Mouse (Mus musculus) intestine, embryonic 14.5 days (tissue): Measurements from ENCODE around the gene Prkn. TPM values are rescaled to one million over a fixed set of nuclear protein-coding genes. Genes with fewer than 3 reads are reported as not detected.

ENCODE experiments used
- ATAC-seq: fragments of 200-750 bp; cut with Nextera tagmentation; replicated peaks from 2 replicates; pipeline ENCODE4 v1.8.0; 2017; ENCODE audit warnings: low read depth, moderate number of reproducible peaks, moderate TSS enrichment, moderate library complexity; ENCODE audit not compliant: low FRiP score, low TSS enrichment
- DNase-seq: peaks from one replicate; pipeline ENCODE4 v3.0.0-alpha.2; 2018; ENCODE audit warnings: low spot score
- H3K27ac ChIP-seq: fragments of 300-500 bp; sonication (generic); 2 replicates; pipeline ENCODE4 v1.5.1; 2014; ENCODE audit warnings: low read depth, mild to moderate bottlenecking, control low read depth
- H3K27me3 ChIP-seq: fragments of 300-500 bp; sonication (generic); replicated peaks from 2 replicates; pipeline ENCODE4 v1.6.1; 2014; ENCODE audit warnings: low read length, control low read depth; ENCODE audit not compliant: control insufficient read depth, insufficient read depth
- H3K36me3 ChIP-seq: fragments of 300-500 bp; sonication (generic); 2 replicates; pipeline ENCODE4 v1.6.1; 2014; ENCODE audit warnings: low read length, control low read depth; ENCODE audit not compliant: control insufficient read depth, insufficient read depth
- H3K4me1 ChIP-seq: fragments of 300-500 bp; sonication (generic); replicated peaks from 2 replicates; pipeline ENCODE4 v1.6.1; 2014; ENCODE audit warnings: low read length, control low read depth, mixed read lengths; ENCODE audit not compliant: control insufficient read depth, insufficient read depth
- H3K4me2 ChIP-seq: fragments of 300-500 bp; sonication (generic); 2 replicates; pipeline ENCODE4 v1.6.1; 2014; ENCODE audit warnings: low read length
- H3K4me3 ChIP-seq: fragments of 300-500 bp; sonication (generic); 2 replicates; pipeline ENCODE4 v1.5.1; 2014; ENCODE audit warnings: low read depth, low read length, control low read depth, mixed read lengths
- H3K9ac ChIP-seq: fragments of 300-500 bp; sonication (generic); 2 replicates; pipeline ENCODE4 v1.6.1; 2014; ENCODE audit warnings: mild to moderate bottlenecking, low read length
- H3K9me3 ChIP-seq: fragments of 300-500 bp; sonication (generic); 2 replicates; pipeline ENCODE4 v1.6.1; 2016; ENCODE audit warnings: low read length, control low read depth; ENCODE audit not compliant: control insufficient read depth
- WGBS: fragments of 180-500 bp; shearing (Covaris S2); extraction: QIAGEN DNeasy Blood & Tissue Kit; methylation state at CpG from one replicate; pipeline ENCODE4 v1.1.7; 2014; 5-methylcytosine and 5-hydroxymethylcytosine counted together
- polyA plus RNA-seq: library from polyadenylated mRNA; unstranded; fragments of >200 nt; fragmentation: Nextera tagmentation; extraction: Ambion mirVana; gene quantifications from 2 replicates; pipeline ENCODE4 v1.2.1, GENCODE M21; 2014

Gene Prkn
- polyA plus RNA-seq, 1 experiment from 2014 or later, result 2.3 TPM

GRCm38 (mm10) chr17:12063533-12063932, 1223.3 kb downstream of the Prkn start:
- Histone ChIP-seq H3K4me1 (no peaks in the 10 kb centered on the region), H3K9me3 (no peaks in the 10 kb centered on the region), H3K4me3 (no peak overlapping the region), H3K27me3 (no peaks in the 10 kb centered on the region), H3K27ac (no peak overlapping the region), H3K9ac (no peak overlapping the region), H3K4me2 (no peak overlapping the region), H3K36me3 (no peaks in the 10 kb centered on the region)
- 99% methylated on average over 7 of the region's 7 CpGs for WGBS
- DNase-seq, result no peak
- ATAC-seq, result no peak

DNA sequence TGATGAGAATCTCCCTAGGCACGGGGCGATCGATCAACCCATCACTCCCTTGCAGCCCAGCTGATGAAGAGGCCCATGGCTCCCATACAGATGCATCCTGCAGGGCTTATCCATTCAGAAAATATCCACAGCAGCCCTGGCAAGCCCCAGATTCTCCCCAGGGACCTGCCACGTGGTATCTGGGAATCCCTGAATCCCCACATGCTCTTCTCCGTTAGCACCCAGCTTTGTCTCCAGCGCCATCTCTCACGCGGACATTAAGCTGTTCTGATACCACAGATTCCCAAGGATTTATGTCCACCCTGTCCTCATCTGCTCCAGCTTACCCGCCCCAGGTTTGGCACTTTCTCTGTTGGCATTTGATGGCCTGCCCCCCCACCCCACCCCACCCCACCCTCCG, 1225.9 kb downstream of the Prkn start:
- no peak overlapping the region for H3K27ac ChIP-seq

DNA sequence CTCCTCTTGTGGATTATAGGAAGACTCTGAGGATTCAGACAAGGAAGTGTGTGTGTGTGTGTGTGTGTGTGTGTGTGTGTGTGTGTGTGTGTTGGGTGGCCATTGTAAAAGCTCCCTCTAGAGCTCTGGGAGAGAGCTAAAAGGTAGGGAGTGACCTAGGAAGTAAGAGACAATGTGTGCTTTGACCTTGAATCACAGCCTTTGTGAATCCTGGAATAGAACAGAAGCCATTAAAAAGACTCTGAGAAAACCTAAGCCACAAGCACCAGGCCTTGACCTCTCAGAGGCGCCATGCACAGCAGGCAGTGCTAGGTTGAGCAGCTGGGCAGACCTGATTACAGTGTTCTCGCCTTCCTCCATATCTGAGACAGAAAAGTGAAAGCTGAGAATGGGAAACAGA, 1236.6 kb downstream of the Prkn start:
- Histone ChIP-seq H3K27ac (no peak overlapping the region), H3K4me2 (no peak overlapping the region), H3K27me3 (no peaks in the 10 kb centered on the region), H3K9ac (no peak overlapping the region), H3K4me3 (no peak overlapping the region), H3K36me3 (no peaks in the 10 kb centered on the region), H3K4me1 (no peaks in the 10 kb centered on the region), H3K9me3 (no peaks in the 10 kb centered on the region)
- WGBS, result 85% methylated on average over 2 of the region's 2 CpGs
- no peak for DNase-seq
- no peak for ATAC-seq

More for the DNA sequence above, 1225.9 kb downstream of the Prkn start:
- Histone ChIP-seq H3K9me3 (0 out of 2 replicates have a peak, but pooled peaks cover 2% of the 10 kb centered on the region), H3K36me3 (no peaks in the 10 kb centered on the region), H3K27me3 (no peaks in the 10 kb centered on the region), H3K4me1 (no peaks in the 10 kb centered on the region), H3K4me3 (no peak overlapping the region), H3K9ac (no peak overlapping the region), H3K4me2 (no peak overlapping the region)
- ATAC-seq (no peak), DNase-seq (no peak)
- 78% methylated on average over 10 of the region's 10 CpGs for WGBS

DNA sequence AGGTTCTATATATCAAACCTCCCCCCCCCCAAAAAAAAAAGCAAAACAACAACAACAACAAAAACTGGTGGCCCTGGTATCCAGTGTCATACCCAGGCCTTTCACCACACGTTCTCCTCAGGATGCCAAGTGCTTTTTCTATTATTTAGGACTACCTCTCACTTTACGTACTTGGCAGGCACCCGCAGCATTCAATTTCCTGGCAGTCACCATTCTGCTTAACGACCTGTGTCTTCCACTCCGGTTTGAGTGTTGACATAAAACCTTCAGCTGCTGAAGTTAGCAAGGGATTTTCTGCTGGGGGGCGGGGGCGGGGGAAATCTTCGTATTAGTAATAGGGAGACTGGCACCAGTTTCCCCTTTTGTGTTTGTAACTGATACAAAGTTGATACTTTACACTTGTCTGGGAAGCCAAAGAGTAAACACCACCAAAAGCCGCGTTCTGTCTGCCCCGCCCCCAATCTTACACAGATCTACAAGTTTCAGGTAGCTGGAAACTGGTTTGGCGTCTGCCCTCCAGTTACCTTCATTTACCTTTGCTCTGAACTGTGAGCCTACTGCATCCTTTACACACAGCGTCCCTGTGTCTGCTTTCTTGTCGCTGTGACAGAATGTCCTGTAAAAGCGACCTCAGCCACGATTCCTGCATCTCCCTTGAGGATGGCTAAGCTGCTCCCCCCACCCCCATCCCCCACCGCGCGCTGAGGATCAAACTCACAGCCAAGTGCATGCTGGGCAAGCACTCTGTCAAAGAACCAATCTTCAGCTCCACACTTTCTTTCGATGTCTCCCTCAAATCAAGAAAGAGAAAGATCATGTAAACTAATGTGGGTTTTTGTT, 1240.7 kb downstream of the Prkn start:
- Histone ChIP-seq H3K9me3 (no peaks in the 10 kb centered on the region), H3K4me3 (no peak overlapping the region), H3K9ac (no peak overlapping the region), H3K36me3 (no peaks in the 10 kb centered on the region), H3K27me3 (no peaks in the 10 kb centered on the region), H3K4me2 (no peak overlapping the region; the same call in 1 of the 2 replicates), H3K27ac (no peak overlapping the region), H3K4me1 (no peaks in the 10 kb centered on the region)
- DNase-seq (no peak), ATAC-seq (no peak)
- WGBS, result 41% methylated on average over 20 of the region's 20 CpGs

- H3K9me3 ChIP-seq, result no peaks in the 10 kb centered on the region
- no peaks in the 10 kb centered on the region for H3K36me3 ChIP-seq
- H3K4me1 ChIP-seq, result no peaks in the 10 kb centered on the region
- no peak overlapping the region for H3K4me3 ChIP-seq
- 90% methylated on average over 5 of the region's 5 CpGs for WGBS
- no peaks in the 10 kb centered on the region for H3K27me3 ChIP-seq
- no peak overlapping the region for H3K4me2 ChIP-seq
- ATAC-seq (no peak), DNase-seq (no peak)
- no peak overlapping the region for H3K9ac ChIP-seq
- H3K27ac ChIP-seq, result no peak overlapping the region
Measured at GRCm38 (mm10) chr17:12082201-12082600, 1242.0 kb downstream of the Prkn start.

- Histone ChIP-seq H3K27ac (no peak overlapping the region), H3K27me3 (no peaks in the 10 kb centered on the region), H3K4me2 (no peak overlapping the region), H3K4me3 (no peak overlapping the region), H3K9me3 (no peaks in the 10 kb centered on the region), H3K9ac (no peak overlapping the region), H3K4me1 (no peaks in the 10 kb centered on the region), H3K36me3 (no peaks in the 10 kb centered on the region)
- DNase-seq, result no peak
- no peak for ATAC-seq
- WGBS, result 73% methylated on average over 5 of the region's 5 CpGs
Measured at GRCm38 (mm10) chr17:12090261-12090927, 1250.2 kb downstream of the Prkn start.

DNA sequence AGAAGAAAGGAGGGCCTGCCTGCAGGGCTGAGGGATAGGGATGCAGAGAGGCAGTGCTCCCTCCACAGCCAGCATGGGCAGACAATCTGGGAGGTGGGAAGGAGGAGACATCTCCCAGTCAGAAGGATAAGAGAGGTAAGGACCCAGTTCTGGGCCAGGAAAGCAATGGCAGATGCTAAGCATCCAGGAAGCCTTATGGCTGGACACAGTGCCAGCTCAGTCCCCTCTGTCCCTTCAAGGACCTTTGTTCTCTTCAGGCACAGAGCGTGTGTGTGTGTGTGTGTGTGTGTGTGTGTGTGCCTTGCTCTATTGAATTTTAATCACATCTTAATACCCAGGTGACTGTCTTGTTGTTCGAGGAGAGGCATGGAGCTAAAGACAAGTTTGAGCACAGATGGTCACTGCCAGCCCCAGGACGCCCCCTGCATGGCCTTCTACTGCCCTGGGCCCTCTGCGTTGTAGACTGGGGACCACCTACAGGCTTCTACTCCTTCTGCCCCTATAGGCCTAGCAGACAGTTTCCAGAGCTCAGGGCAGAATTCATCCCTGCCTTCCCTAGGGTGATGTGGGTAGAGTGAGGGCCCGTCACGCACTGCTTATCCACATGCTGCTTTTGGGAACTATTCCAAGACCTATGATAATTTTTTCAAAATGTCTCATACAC, 1252.8 kb downstream of the Prkn start:
- Histone ChIP-seq H3K9me3 (no peaks in the 10 kb centered on the region), H3K27me3 (no peaks in the 10 kb centered on the region), H3K4me1 (no peaks in the 10 kb centered on the region), H3K36me3 (no peaks in the 10 kb centered on the region), H3K4me2 (no peak overlapping the region), H3K9ac (no peak overlapping the region), H3K27ac (no peak overlapping the region), H3K4me3 (no peak overlapping the region)
- DNase-seq, result no peak
- WGBS, result 87% methylated on average over 6 of the region's 6 CpGs
- no peak for ATAC-seq

- Histone ChIP-seq H3K9me3 (no peaks in the 10 kb centered on the region), H3K27ac (no peak overlapping the region), H3K9ac (no peak overlapping the region), H3K36me3 (no peaks in the 10 kb centered on the region), H3K4me1 (no peaks in the 10 kb centered on the region), H3K4me3 (no peak overlapping the region), H3K4me2 (no peak overlapping the region), H3K27me3 (no peaks in the 10 kb centered on the region)
- WGBS, result 97% methylated on average over 1 of the region's 1 CpGs
- DNase-seq (no peak), ATAC-seq (no peak)
Measured at GRCm38 (mm10) chr17:12094016-12094415, 1253.8 kb downstream of the Prkn start.
